Mouse (Mus musculus) heart, postnatal 0 days (tissue): Measurements from ENCODE around the gene Mmp21. TPM values are rescaled to one million over a fixed set of nuclear protein-coding genes. Genes with fewer than 3 reads are reported as not detected.

ENCODE experiments used
- ATAC-seq: fragments of 200-750 bp; cut with Nextera tagmentation; 2 replicates; pipeline ENCODE4 v1.8.0; 2017; ENCODE audit warnings: low read depth, moderate number of reproducible peaks, moderate library complexity; ENCODE audit not compliant: insufficient read depth
- DNase-seq: peaks from one replicate; pipeline ENCODE4 v3.0.0-alpha.2; 2016; ENCODE audit warnings: low spot score
- H3K27ac ChIP-seq: fragments of 300-500 bp; sonication (generic); 2 replicates; pipeline ENCODE4 v1.5.1; 2014; ENCODE audit warnings: low read depth, mild to moderate bottlenecking
- H3K27me3 ChIP-seq: fragments of 300-500 bp; sonication (generic); 2 replicates; pipeline ENCODE4 v1.6.1; 2014; ENCODE audit warnings: low read length, mixed read lengths; ENCODE audit not compliant: control insufficient read depth, insufficient read depth
- H3K36me3 ChIP-seq: fragments of 300-500 bp; sonication (generic); replicated peaks from 2 replicates; pipeline ENCODE4 v1.6.1; 2014; ENCODE audit warnings: low read length, mixed read lengths; ENCODE audit not compliant: control insufficient read depth, insufficient read depth
- H3K4me1 ChIP-seq: fragments of 300-500 bp; sonication (generic); 2 replicates; pipeline ENCODE4 v1.6.1; 2014; ENCODE audit warnings: antibody characterized with exemption; ENCODE audit not compliant: control insufficient read depth, insufficient read depth
- H3K4me2 ChIP-seq: fragments of 300-500 bp; sonication (generic); 2 replicates; pipeline ENCODE4 v1.6.1; 2014; ENCODE audit warnings: low read depth, mild to moderate bottlenecking, low read length, moderate library complexity
- H3K4me3 ChIP-seq: fragments of 300-500 bp; sonication (generic); 2 replicates; pipeline ENCODE4 v1.5.1; 2014; ENCODE audit warnings: low read depth, low read length
- H3K9ac ChIP-seq: fragments of 300-500 bp; sonication (generic); replicated peaks from 2 replicates; pipeline ENCODE4 v1.6.1; 2014; ENCODE audit warnings: low read depth, low read length, mixed read lengths
- H3K9me3 ChIP-seq: fragments of 300-500 bp; sonication (generic); replicated peaks from 2 replicates; pipeline ENCODE4 v1.6.1; 2016; ENCODE audit warnings: low read length; ENCODE audit not compliant: control insufficient read depth
- CTCF ChIP-seq: IDR thresholded peaks from 2 replicates; pipeline ENCODE4 v1.5.1; 2016; ENCODE audit warnings: antibody characterized with exemption, control low read depth, low read depth
- EP300 ChIP-seq: IDR thresholded peaks from 2 replicates; pipeline ENCODE4 v1.6.1; 2016; ENCODE audit warnings: antibody characterized with exemption, low read depth
- WGBS: fragments of 180-500 bp; shearing (Covaris S2); extraction: QIAGEN DNeasy Blood & Tissue Kit; methylation state at CpG from one replicate; pipeline ENCODE4 v1.1.7; 2014; 5-methylcytosine and 5-hydroxymethylcytosine counted together
- polyA plus RNA-seq: library from polyadenylated mRNA; unstranded; fragments of >200 nt; fragmentation: Nextera tagmentation; extraction: Ambion mirVana; gene quantifications from 2 replicates; pipeline ENCODE4 v1.2.1, GENCODE M21; 2015
- total RNA-seq: library from RNA; depleted of rRNA; stranded (reverse); fragments of >200 nt; gene quantifications from 2 replicates; pipeline ENCODE4 v1.2.3, GENCODE M21; 2014; ENCODE audit warnings: low replicate concordance

Gene Mmp21
- total and polyA plus RNA-seq, 2 experiments from 2014 or later = not detected

GRCm38 (mm10) chr7:133718580-133718979, 38.7 kb upstream of the Mmp21 start:
- no peak for DNase-seq
- H3K9ac ChIP-seq = no peak overlapping the region
- no peaks in the 10 kb centered on the region for H3K27me3 ChIP-seq
- no peaks in the 10 kb centered on the region for H3K9me3 ChIP-seq
- no peak overlapping the region for H3K4me3 ChIP-seq
- no peak overlapping the region for H3K4me2 ChIP-seq
- no peak overlapping the region for H3K27ac ChIP-seq
- TF ChIP-seq CTCF (peak; percentile 21; the same call in 1 of the 2 replicates), EP300 (no peak)
- WGBS = 86% methylated on average over 1 of the region's 1 CpGs
- peaks cover 98% of the 10 kb centered on the region for H3K36me3 ChIP-seq
- H3K4me1 ChIP-seq = no peaks in the 10 kb centered on the region
- ATAC-seq = no peak

- Histone ChIP-seq H3K4me1 (no peaks in the 10 kb centered on the region), H3K4me2 (no peak overlapping the region), H3K36me3 (peaks cover 69% of the 10 kb centered on the region), H3K27ac (no peak overlapping the region), H3K9ac (no peak overlapping the region), H3K27me3 (no peaks in the 10 kb centered on the region), H3K9me3 (no peaks in the 10 kb centered on the region), H3K4me3 (no peak overlapping the region)
- 81% methylated on average over 4 of the region's 4 CpGs for WGBS
- no peak for TF ChIP-seq CTCF
- TF ChIP-seq EP300 = no peak
- ATAC-seq (no peak), DNase-seq (no peak)
These were observed 35.5 kb upstream of the Mmp21 start for GRCm38 (mm10) chr7:133715387-133715786.

- H3K4me2 ChIP-seq = no peak overlapping the region
- ATAC-seq (no peak), DNase-seq (no peak)
- no peaks in the 10 kb centered on the region for H3K9me3 ChIP-seq
- 88% methylated on average over 2 of the region's 2 CpGs for WGBS
- TF ChIP-seq CTCF (peak; percentile 17; the same call in 1 of the 2 replicates), EP300 (no peak)
- no peak overlapping the region for H3K27ac ChIP-seq
- peaks cover 12% of the 10 kb centered on the region for H3K4me1 ChIP-seq
- H3K4me3 ChIP-seq = no peak overlapping the region
- no peaks in the 10 kb centered on the region for H3K27me3 ChIP-seq
- no peaks in the 10 kb centered on the region; the same call in 1 of the 2 replicates for H3K36me3 ChIP-seq
- H3K9ac ChIP-seq = no peak overlapping the region
These were observed 27.4 kb upstream of the Mmp21 start for GRCm38 (mm10) chr7:133707301-133707700.

GRCm38 (mm10) chr7:133703906-133704305, 24.0 kb upstream of the Mmp21 start:
- peaks cover 5% of the 10 kb centered on the region; the same call in 1 of the 2 replicates for H3K4me1 ChIP-seq
- TF ChIP-seq CTCF (no peak), EP300 (no peak)
- DNase-seq (no peak), ATAC-seq (no peak)
- no peaks in the 10 kb centered on the region for H3K9me3 ChIP-seq
- H3K36me3 ChIP-seq = peaks cover 4% of the 10 kb centered on the region; the same call in 1 of the 2 replicates
- H3K4me2 ChIP-seq = no peak overlapping the region
- WGBS = 92% methylated on average over 7 of the region's 7 CpGs
- no peak overlapping the region for H3K9ac ChIP-seq
- no peak overlapping the region for H3K27ac ChIP-seq
- no peaks in the 10 kb centered on the region for H3K27me3 ChIP-seq
- no peak overlapping the region for H3K4me3 ChIP-seq

GRCm38 (mm10) chr7:133702333-133702732, 22.5 kb upstream of the Mmp21 start:
- no peak overlapping the region for H3K9ac ChIP-seq
- H3K4me1 ChIP-seq = no peaks in the 10 kb centered on the region
- H3K27ac ChIP-seq = no peak overlapping the region
- no peak for DNase-seq
- H3K9me3 ChIP-seq = no peaks in the 10 kb centered on the region
- ATAC-seq = no peak
- TF ChIP-seq CTCF = no peak
- TF ChIP-seq EP300 = no peak
- WGBS = 42% methylated on average over 10 of the region's 10 CpGs
- H3K36me3 ChIP-seq = peaks cover 4% of the 10 kb centered on the region; the same call in 1 of the 2 replicates
- H3K27me3 ChIP-seq = no peaks in the 10 kb centered on the region
- no peak overlapping the region for H3K4me2 ChIP-seq
- H3K4me3 ChIP-seq = no peak overlapping the region

GRCm38 (mm10) chr7:133701366-133701765, 21.5 kb upstream of the Mmp21 start:
- Histone ChIP-seq H3K36me3 (peaks cover 8% of the 10 kb centered on the region; the same call in 1 of the 2 replicates), H3K4me2 (no peak overlapping the region), H3K9ac (no peak overlapping the region), H3K27me3 (no peaks in the 10 kb centered on the region), H3K4me3 (no peak overlapping the region), H3K27ac (no peak overlapping the region), H3K9me3 (no peaks in the 10 kb centered on the region), H3K4me1 (no peaks in the 10 kb centered on the region)
- DNase-seq (no peak), ATAC-seq (no peak)
- TF ChIP-seq CTCF = no peak
- WGBS = 92% methylated on average over 7 of the region's 7 CpGs
